Mouse (Mus musculus) E14TG2a.4 (cell line): Measurements from ENCODE around the gene Neurl3.

ENCODE experiments used
- CTCF ChIP-seq: conservative IDR thresholded peaks from 2 replicates; pipeline ENCODE4 v1.5.1; 2014; ENCODE audit warnings: low read length
- NANOG ChIP-seq: IDR thresholded peaks from 2 replicates; pipeline ENCODE4 v1.6.1; 2014; ENCODE audit warnings: borderline replicate concordance, low read length, mixed read lengths
- POU5F1 ChIP-seq: IDR thresholded peaks from 2 replicates; pipeline ENCODE4 v1.6.1; 2014; ENCODE audit warnings: low read length, borderline replicate concordance

DNA sequence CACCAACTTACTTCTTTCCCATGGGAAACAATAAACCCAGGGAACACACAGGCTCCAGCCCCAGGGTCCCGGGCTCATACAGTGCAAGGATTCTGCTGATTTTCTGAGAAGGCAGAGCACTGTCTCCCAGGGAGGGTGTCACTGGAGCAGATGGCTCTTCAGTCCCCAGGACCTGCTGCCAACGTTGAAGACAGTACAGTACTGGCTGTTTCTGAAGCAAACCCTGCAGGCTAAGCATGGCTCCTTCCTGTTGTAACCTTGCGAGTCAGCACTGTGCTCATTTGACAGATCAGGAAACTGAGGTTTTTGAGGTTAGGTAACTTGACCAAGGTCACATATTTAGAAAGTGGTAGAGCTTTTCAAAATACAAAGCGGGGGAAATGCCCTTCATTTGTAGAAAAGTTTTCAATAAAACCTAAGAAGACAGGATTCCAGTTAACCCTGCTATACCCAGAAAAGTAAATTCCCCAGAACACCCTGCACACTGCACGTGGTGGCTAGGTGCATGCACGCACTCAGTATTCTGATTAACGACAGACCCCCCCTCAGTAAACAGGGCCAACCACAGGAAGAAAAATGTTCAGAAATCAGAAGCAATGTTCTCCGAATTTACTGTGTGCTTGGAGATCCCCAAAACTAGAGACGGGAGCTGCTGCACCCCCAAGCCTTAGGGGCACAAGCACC lies 22.1 kb upstream of the Neurl3 start:
- TF ChIP-seq CTCF (no peak), NANOG (no peak), POU5F1 (no peak)
